Mouse (Mus musculus) olfactory bulb, adult 2 months (tissue): ENCODE results near the gene Inpp5k. TPM values are rescaled to one million over a fixed set of nuclear protein-coding genes. Genes with fewer than 3 reads are reported as not detected.

Experiments used
- H3K27ac ChIP-seq: fragments of 200-500 bp; 2 replicates; pipeline ENCODE4 v1.5.1; 2012; ENCODE audit warnings: low read depth, low read length; ENCODE audit not compliant: insufficient read depth
- H3K4me1 ChIP-seq: fragments of 200-500 bp; 2 replicates; pipeline ENCODE4 v1.6.1; 2012; ENCODE audit warnings: low read length; ENCODE audit not compliant: control insufficient read depth, insufficient read depth
- H3K4me3 ChIP-seq: fragments of 200-500 bp; 2 replicates; pipeline ENCODE4 v1.5.1; 2012; ENCODE audit warnings: mild to moderate bottlenecking, low read depth, low read length, moderate library complexity; ENCODE audit not compliant: insufficient read depth
- CTCF ChIP-seq: fragments of 200-500 bp; IDR thresholded peaks from 2 replicates; pipeline ENCODE4 v1.5.1; 2012; ENCODE audit warnings: low read depth, mild to moderate bottlenecking, low read length, moderate library complexity; ENCODE audit not compliant: insufficient read depth
- POLR2A ChIP-seq: fragments of 200-500 bp; IDR thresholded peaks from 2 replicates; pipeline ENCODE4 v1.6.1; 2012; ENCODE audit warnings: mild to moderate bottlenecking, low read depth, low read length, moderate library complexity; ENCODE audit not compliant: insufficient read depth
- WGBS: fragments of 180-500 bp; shearing (Covaris S2); methylation state at CpG from one replicate; pipeline ENCODE4 v1.1.7; 2018; 5-methylcytosine and 5-hydroxymethylcytosine counted together
- polyA plus RNA-seq: library from polyadenylated mRNA; stranded (reverse); fragments of >200 nt; gene quantifications from 2 replicates; pipeline ENCODE4 v1.2.4, GENCODE M21; 2012; ENCODE audit warnings: low replicate concordance; ENCODE audit not compliant: missing spikeins, insufficient read depth, insufficient read length

Inpp5k gene
- polyA plus RNA-seq, 1 experiment, result not detected

DNA sequence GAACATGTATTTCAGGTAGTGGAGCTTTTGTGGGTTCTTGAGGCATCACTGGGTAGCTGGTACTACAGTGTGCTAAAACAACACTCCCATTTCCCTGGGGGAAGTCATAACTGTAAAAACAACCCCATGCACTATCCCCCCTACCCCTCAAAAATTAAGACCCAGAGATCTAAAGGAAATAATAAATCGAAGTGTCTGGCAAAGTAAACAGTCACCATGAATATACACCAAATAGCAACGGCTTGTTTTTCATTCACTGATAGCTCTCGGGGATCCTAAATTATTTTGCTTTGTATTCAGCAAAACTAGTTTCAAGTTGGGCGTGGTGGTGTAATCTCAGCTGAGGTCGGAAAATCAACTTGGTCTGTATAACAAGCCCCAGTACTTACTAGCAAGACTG, 690 bp upstream of the Inpp5k start:
- 5% methylated on average over 5 of the region's 5 CpGs for WGBS
- no peak overlapping the region for H3K27ac ChIP-seq
- TF ChIP-seq POLR2A (no peak), CTCF (no peak)
- H3K4me3 ChIP-seq, result no peak overlapping the region
- H3K4me1 ChIP-seq, result peaks cover 4% of the 10 kb centered on the region; the same call in 1 of the 2 replicates

DNA sequence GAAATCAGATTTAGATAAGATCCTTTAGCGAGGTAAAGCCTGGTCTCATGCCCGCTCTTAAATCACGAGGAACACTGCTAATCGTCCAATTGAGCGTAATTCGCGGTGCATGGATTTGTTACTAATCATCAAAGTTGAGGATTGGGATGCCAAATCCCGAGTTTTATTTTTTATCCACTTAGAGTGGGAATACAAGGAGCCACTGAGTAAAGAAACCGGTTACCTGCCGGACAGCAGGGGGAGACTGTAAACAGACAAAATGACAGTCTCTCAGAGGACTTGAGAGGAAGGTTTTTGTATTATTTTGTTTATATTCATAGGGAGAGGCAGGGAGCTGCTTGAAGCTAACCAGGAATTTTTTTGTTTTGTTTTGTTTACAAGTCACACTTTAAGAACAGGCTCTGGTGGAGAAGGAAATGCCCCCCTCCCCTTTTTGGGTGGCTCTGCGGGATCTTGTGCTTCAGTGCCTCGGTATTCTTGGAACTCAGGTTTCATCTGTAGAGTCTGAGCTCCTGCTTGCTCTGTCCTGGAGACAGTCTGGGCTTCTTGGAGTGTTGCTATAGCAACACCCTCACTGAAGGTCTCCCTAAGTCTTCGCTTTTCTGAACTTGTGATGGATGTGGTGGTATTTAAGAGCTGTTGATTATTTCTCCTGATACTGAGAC, 905 bp downstream of the Inpp5k start:
- H3K4me1 ChIP-seq, result peaks cover 4% of the 10 kb centered on the region; the same call in 1 of the 2 replicates
- TF ChIP-seq POLR2A, result no peak
- no peak for TF ChIP-seq CTCF
- H3K27ac ChIP-seq, result no peak overlapping the region
- 2% methylated on average over 13 of the region's 13 CpGs for WGBS
- H3K4me3 ChIP-seq, result peak overlapping the region; percentile 93; the same call in 1 of the 2 replicates

DNA sequence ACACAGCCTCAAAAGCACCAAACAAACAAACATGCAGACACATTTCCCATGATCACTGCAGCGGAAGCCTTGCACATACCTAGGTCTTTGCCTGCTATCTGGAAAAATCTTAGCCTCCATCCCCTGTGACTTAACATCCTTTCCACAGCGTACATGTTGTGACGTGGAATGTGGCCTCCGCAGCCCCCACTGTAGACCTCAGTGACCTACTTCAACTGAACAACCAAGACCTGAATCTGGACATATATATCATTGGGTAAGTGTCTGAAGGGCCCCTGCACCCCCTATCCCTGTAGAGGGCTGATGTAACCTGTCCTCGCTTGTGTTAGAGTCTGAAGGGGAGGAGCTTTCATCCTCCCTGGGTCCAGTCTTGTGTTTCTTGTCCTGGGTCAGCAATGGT, 2.1 kb downstream of the Inpp5k start:
- Histone ChIP-seq H3K27ac (no peak overlapping the region), H3K4me1 (peaks cover 4% of the 10 kb centered on the region; the same call in 1 of the 2 replicates), H3K4me3 (no peak overlapping the region)
- no peak for TF ChIP-seq CTCF
- no peak for TF ChIP-seq POLR2A
- 93% methylated on average over 5 of the region's 5 CpGs for WGBS

DNA sequence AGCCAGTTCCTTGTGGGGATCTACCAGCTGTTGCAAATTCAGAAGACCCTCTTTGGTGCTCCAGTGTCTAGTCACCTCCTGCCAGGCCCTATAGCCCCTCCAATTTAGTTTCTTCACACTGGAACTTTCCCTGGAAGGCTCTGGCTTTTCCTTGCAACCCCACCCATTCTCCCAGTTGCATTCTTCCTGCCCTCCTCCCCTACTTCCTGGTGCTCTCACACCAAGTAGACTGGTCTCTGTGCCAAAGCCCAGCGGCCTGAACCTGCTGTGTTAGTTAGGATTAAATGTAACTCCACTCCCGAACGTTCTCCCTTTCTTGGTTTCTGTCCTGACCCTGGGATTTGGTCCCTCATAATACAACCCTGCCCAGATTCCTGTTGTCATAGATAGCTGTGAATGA, 4.0 kb downstream of the Inpp5k start:
- H3K27ac ChIP-seq, result no peak overlapping the region
- WGBS, result 82% methylated on average over 3 of the region's 3 CpGs

DNA sequence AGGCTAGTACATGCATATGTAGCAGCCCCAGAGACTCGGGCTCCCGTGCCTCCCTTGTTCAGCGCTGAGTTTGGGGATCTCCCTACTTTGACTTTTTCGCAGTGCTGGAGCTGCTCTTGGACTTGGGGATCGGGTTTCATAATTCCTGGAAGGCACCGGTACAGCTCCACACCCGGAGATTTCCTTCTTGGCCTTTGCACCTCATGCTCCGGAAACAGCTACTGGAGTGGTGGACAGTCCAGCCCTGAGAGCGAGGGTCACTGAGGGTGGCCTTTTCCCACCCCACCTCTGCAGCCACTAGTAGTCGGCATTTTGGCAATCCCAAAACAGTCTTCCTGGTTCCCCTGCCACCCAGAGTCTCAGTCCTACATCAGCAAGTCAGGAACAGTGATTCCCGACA, 4.5 kb downstream of the Inpp5k start:
- no peak for TF ChIP-seq CTCF
- TF ChIP-seq POLR2A, result no peak
- Histone ChIP-seq H3K27ac (no peak overlapping the region), H3K4me3 (no peak overlapping the region), H3K4me1 (peaks cover 4% of the 10 kb centered on the region; the same call in 1 of the 2 replicates)
- 83% methylated on average over 11 of the region's 11 CpGs for WGBS

More for the DNA sequence above, 4.0 kb downstream of the Inpp5k start:
- TF ChIP-seq CTCF (no peak), POLR2A (no peak)
- peaks cover 4% of the 10 kb centered on the region; the same call in 1 of the 2 replicates for H3K4me1 ChIP-seq
- H3K4me3 ChIP-seq, result no peak overlapping the region

- H3K4me3 ChIP-seq, result no peak overlapping the region
- WGBS, result 89% methylated on average over 5 of the region's 5 CpGs
- TF ChIP-seq POLR2A (no peak), CTCF (no peak)
- no peaks in the 10 kb centered on the region for H3K4me1 ChIP-seq
- H3K27ac ChIP-seq, result no peak overlapping the region
Measured at GRCm38 (mm10) chr11:75643323-75643722, 12.5 kb downstream of the Inpp5k start.

DNA sequence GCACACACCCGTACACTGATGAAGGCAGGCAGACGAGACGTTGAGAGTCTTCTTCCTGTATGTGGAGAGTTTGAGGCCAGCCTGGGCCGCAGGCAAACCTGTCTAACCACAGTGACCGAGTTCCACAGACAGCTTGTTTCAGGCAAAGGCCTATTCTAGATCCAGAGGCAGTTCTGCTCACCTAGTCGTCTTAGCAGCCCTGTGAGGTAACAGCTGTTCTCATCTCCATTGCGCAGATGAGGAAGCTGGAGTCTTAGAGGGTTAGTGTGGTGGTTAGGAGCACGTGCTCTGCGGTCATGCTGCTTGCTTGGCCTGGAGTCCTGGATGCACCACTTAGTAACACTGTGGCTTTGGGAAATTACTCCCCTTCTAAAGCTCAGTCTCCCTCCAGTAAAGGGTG, 13.9 kb downstream of the Inpp5k start:
- Histone ChIP-seq H3K27ac (no peak overlapping the region), H3K4me3 (no peak overlapping the region), H3K4me1 (no peaks in the 10 kb centered on the region)
- WGBS, result 92% methylated on average over 9 of the region's 9 CpGs
- TF ChIP-seq POLR2A (no peak), CTCF (no peak)

DNA sequence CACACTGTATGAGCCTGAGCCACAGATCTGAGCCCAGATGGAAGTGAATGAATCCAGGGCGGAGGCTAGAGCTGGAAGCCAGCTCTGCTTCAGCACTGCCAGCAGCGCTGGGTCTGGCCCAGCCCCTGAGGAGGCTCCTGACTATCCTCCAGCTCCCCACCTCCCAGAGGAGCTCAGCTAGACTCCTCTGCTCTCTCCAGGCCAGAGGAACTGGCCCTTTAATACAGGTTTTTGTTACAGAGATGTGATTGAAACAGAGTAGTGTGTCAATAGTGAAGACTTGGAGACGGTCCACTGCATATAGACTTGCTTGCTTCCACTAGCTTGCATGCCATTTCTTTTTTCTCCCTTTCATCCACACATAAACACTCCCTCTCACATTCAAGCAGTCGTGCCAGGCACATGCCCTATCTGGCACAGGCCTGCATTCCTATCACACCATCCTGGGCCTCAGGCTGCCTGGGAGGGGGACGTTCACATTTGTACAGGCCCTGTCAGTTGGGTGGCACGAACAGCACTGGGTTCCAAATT, 17.0 kb downstream of the Inpp5k start:
- Histone ChIP-seq H3K4me1 (peaks cover 19% of the 10 kb centered on the region), H3K27ac (no peak overlapping the region), H3K4me3 (no peak overlapping the region)
- TF ChIP-seq POLR2A (no peak), CTCF (no peak)
- 34% methylated on average over 6 of the region's 6 CpGs for WGBS

GRCm38 (mm10) chr11:75649155-75649561, 18.4 kb downstream of the Inpp5k start:
- 83% methylated on average over 4 of the region's 4 CpGs for WGBS
- no peak overlapping the region for H3K27ac ChIP-seq

GRCm38 (mm10) chr11:75650311-75650710, 19.5 kb downstream of the Inpp5k start, which contains the start of gene Myo1c:
Gene Myo1c, plus strand, starts transcription at chr11:75650504.
- Histone ChIP-seq H3K27ac (no peak within 1 kb of the TSS), H3K4me3 (peak within 1 kb of the TSS; percentile 85), H3K4me1 (peaks cover 37% of the 10 kb centered on the region)
- TF ChIP-seq POLR2A (no peak), CTCF (no peak)
- 82% methylated on average over 7 of the region's 7 CpGs for WGBS

More at GRCm38 (mm10) chr11:75649155-75649561, 18.4 kb downstream of the Inpp5k start:
- Histone ChIP-seq H3K4me1 (peaks cover 28% of the 10 kb centered on the region), H3K4me3 (no peak overlapping the region)
- TF ChIP-seq POLR2A (no peak), CTCF (no peak)
